Mouse (Mus musculus) cerebral cortex, adult 2 months (tissue): ENCODE measurements around the gene Clcn2.

Experiments
- WGBS: fragments of 180-500 bp; shearing (Covaris S2); methylation state at CpG from one replicate; pipeline ENCODE4 v1.1.7; 2018; 5-methylcytosine and 5-hydroxymethylcytosine counted together

The Clcn2 gene

GRCm38 (mm10) chr16:20701729-20702521 is 15.6 kb downstream of the Clcn2 start:
- 31% methylated on average over 12 of the region's 12 CpGs for WGBS

- 45% methylated on average over 7 of the region's 7 CpGs for WGBS
Measured at GRCm38 (mm10) chr16:20701316-20701715, 16.2 kb downstream of the Clcn2 start.

- WGBS = 34% methylated on average over 5 of the region's 5 CpGs
Measured at GRCm38 (mm10) chr16:20700036-20700435, 17.5 kb downstream of the Clcn2 start.

- WGBS = 70% methylated on average over 5 of the region's 5 CpGs
Measured at GRCm38 (mm10) chr16:20699266-20699665, 18.3 kb downstream of the Clcn2 start.

- 2% methylated on average over 46 of the region's 46 CpGs for WGBS
Measured at GRCm38 (mm10) chr16:20695622-20696323, 21.8 kb downstream of the Clcn2 start.

GRCm38 (mm10) chr16:20694781-20695180 is 22.8 kb downstream of the Clcn2 start:
- WGBS = 19% methylated on average over 8 of the region's 8 CpGs

GRCm38 (mm10) chr16:20693111-20693701 is 24.3 kb downstream of the Clcn2 start, which contains the start of gene Fam131a:
Gene Fam131a, plus strand, starts transcription at chr16:20693241.
- WGBS = 1% methylated on average over 37 of the region's 37 CpGs

- WGBS = 31% methylated on average over 16 of the region's 16 CpGs
Measured at GRCm38 (mm10) chr16:20692241-20692965, 25.1 kb downstream of the Clcn2 start.

GRCm38 (mm10) chr16:20691617-20692016 is 25.9 kb downstream of the Clcn2 start:
- WGBS = 36% methylated on average over 1 of the region's 1 CpGs

GRCm38 (mm10) chr16:20690774-20691173 is 26.8 kb downstream of the Clcn2 start:
- WGBS = 82% methylated on average over 3 of the region's 3 CpGs

- WGBS = 36% methylated on average over 10 of the region's 10 CpGs
Measured at GRCm38 (mm10) chr16:20677974-20678675, 39.4 kb downstream of the Clcn2 start.

GRCm38 (mm10) chr16:20677380-20677779 is 40.2 kb downstream of the Clcn2 start:
- WGBS = 58% methylated on average over 5 of the region's 5 CpGs

GRCm38 (mm10) chr16:20676702-20677101 is 40.8 kb downstream of the Clcn2 start:
- 69% methylated on average over 4 of the region's 4 CpGs for WGBS

GRCm38 (mm10) chr16:20675213-20675612 is 42.3 kb downstream of the Clcn2 start:
- WGBS = 81% methylated on average over 6 of the region's 6 CpGs

- 8% methylated on average over 14 of the region's 14 CpGs for WGBS
Measured at GRCm38 (mm10) chr16:20673706-20674303, 43.7 kb downstream of the Clcn2 start.

- WGBS = under 1% methylated on average over 70 of the region's 78 CpGs
Measured at GRCm38 (mm10) chr16:20672965-20673705, 44.4 kb downstream of the Clcn2 start.

- WGBS = under 1% methylated on average over 37 of the region's 38 CpGs
Measured at GRCm38 (mm10) chr16:20672500-20672902, 45.0 kb downstream of the Clcn2 start.

- 21% methylated on average over 6 of the region's 6 CpGs for WGBS
Measured at GRCm38 (mm10) chr16:20671886-20672285, 45.7 kb downstream of the Clcn2 start.

- WGBS = 89% methylated on average over 3 of the region's 3 CpGs
Measured at GRCm38 (mm10) chr16:20670291-20670690, 47.3 kb downstream of the Clcn2 start.

- 96% methylated on average over 5 of the region's 6 CpGs for WGBS
Measured at GRCm38 (mm10) chr16:20668013-20668412, 49.5 kb downstream of the Clcn2 start, which contains the start of gene Eif4g1. Gene Eif4g1, plus strand, starts transcription at chr16:20668313.
